Mouse (Mus musculus) stomach, postnatal 0 days (tissue): ENCODE results near the gene Brca1.

Source experiments
- CTCF ChIP-seq: IDR thresholded peaks from 2 replicates; pipeline ENCODE4 v1.5.1; 2016; ENCODE audit warnings: antibody characterized with exemption, low read depth, mild to moderate bottlenecking, moderate library complexity
- EP300 ChIP-seq: optimal IDR thresholded peaks from 2 replicates; pipeline ENCODE3; 2016; ENCODE audit warnings: antibody characterized with exemption

- TF ChIP-seq CTCF (no peak), EP300 (no peak)
Observed at GRCm38 (mm10) chr11:101471926-101472325, 79.8 kb downstream of the Brca1 start.
